Mouse (Mus musculus) NIH3T3 (cell line): ENCODE measurements around the gene Socs3.

Experiments
- DNase-seq: peaks from one replicate; pipeline ENCODE4 v3.0.0-alpha.2; 2012; ENCODE audit warnings: low read depth

Socs3 gene

GRCm38 (mm10) chr11:117969945-117970872 lies at the start of gene Socs3:
Gene Socs3 (minus strand): TSS chr11:117970047.
- peak; percentile 97 for DNase-seq

GRCm38 (mm10) chr11:118018328-118018727 lies 48.5 kb upstream of the Socs3 start:
- peak; percentile 55 for DNase-seq

GRCm38 (mm10) chr11:118015381-118016145 lies 45.7 kb upstream of the Socs3 start:
- DNase-seq: no peak

GRCm38 (mm10) chr11:118014391-118014995 lies 44.6 kb upstream of the Socs3 start:
- DNase-seq: no peak

GRCm38 (mm10) chr11:118013339-118013738 lies 43.5 kb upstream of the Socs3 start:
- DNase-seq: no peak

- peak; percentile 59 for DNase-seq
Observed at GRCm38 (mm10) chr11:118012595-118012994, 42.7 kb upstream of the Socs3 start.

GRCm38 (mm10) chr11:118009865-118010571 lies 40.2 kb upstream of the Socs3 start:
- DNase-seq: no peak

GRCm38 (mm10) chr11:118008843-118009242 lies 39.0 kb upstream of the Socs3 start:
- DNase-seq: no peak

- DNase-seq: no peak
Observed at GRCm38 (mm10) chr11:118008144-118008805, 38.4 kb upstream of the Socs3 start.

GRCm38 (mm10) chr11:118007460-118008143 lies 37.8 kb upstream of the Socs3 start:
- DNase-seq: no peak

- no peak for DNase-seq
Observed at GRCm38 (mm10) chr11:118004217-118004616, 34.4 kb upstream of the Socs3 start.

- peak; percentile 68 for DNase-seq
Observed at GRCm38 (mm10) chr11:118003718-118004117, 33.9 kb upstream of the Socs3 start.

- DNase-seq: no peak
Observed at GRCm38 (mm10) chr11:118003176-118003575, 33.3 kb upstream of the Socs3 start.

GRCm38 (mm10) chr11:118000565-118001215 lies 30.8 kb upstream of the Socs3 start:
- peak; percentile 45 for DNase-seq

- DNase-seq: no peak
Observed at GRCm38 (mm10) chr11:118000083-118000482, 30.2 kb upstream of the Socs3 start.

- DNase-seq: peak; percentile 39
Observed at GRCm38 (mm10) chr11:117999260-117999934, 29.6 kb upstream of the Socs3 start.

- no peak for DNase-seq
Observed at GRCm38 (mm10) chr11:117998356-117998755, 28.5 kb upstream of the Socs3 start.

- no peak for DNase-seq
Observed at GRCm38 (mm10) chr11:117997085-117997484, 27.2 kb upstream of the Socs3 start.

GRCm38 (mm10) chr11:117996066-117996465 lies 26.2 kb upstream of the Socs3 start:
- peak; percentile 55 for DNase-seq

GRCm38 (mm10) chr11:117995661-117996060 lies 25.8 kb upstream of the Socs3 start:
- peak; percentile 52 for DNase-seq
